Mouse (Mus musculus) neural tube, embryonic 11.5 days (tissue): Measurements from ENCODE around the gene Med12. TPM values are rescaled to one million over a fixed set of nuclear protein-coding genes. Genes with fewer than 3 reads are reported as not detected.
A peak's percentile ranks its signal among the peaks of the same experiment; 100 is the strongest.

ENCODE experiments used
- ATAC-seq: fragments of 200-750 bp; cut with Nextera tagmentation; 2 replicates; pipeline ENCODE4 v1.8.0; 2017; ENCODE audit warnings: moderate number of reproducible peaks, mild to moderate bottlenecking, moderate TSS enrichment, moderate library complexity; ENCODE audit not compliant: insufficient read depth, low FRiP score, low TSS enrichment
- DNase-seq: peaks from one replicate; pipeline ENCODE4 v3.0.0-alpha.2; 2015; ENCODE audit warnings: low spot score
- H3K27ac ChIP-seq: fragments of 300-500 bp; sonication (generic); 2 replicates; pipeline ENCODE4 v1.5.1; 2014; ENCODE audit warnings: low read depth, mild to moderate bottlenecking, low read length
- H3K27me3 ChIP-seq: fragments of 300-500 bp; sonication (generic); 2 replicates; pipeline ENCODE4 v1.6.1; 2014; ENCODE audit warnings: mild to moderate bottlenecking, low read length, mixed read lengths; ENCODE audit not compliant: control insufficient read depth, insufficient read depth
- H3K36me3 ChIP-seq: fragments of 300-500 bp; sonication (generic); 2 replicates; pipeline ENCODE4 v1.6.1; 2014; ENCODE audit warnings: mild to moderate bottlenecking, low read length, moderate library complexity, mixed read lengths; ENCODE audit not compliant: control insufficient read depth, insufficient read depth
- H3K4me1 ChIP-seq: fragments of 300-500 bp; sonication (generic); 2 replicates; pipeline ENCODE4 v1.6.1; 2014; ENCODE audit warnings: low read length, mixed read lengths; ENCODE audit not compliant: control insufficient read depth, insufficient read depth
- H3K4me2 ChIP-seq: fragments of 300-500 bp; sonication (generic); 2 replicates; pipeline ENCODE4 v1.6.1; 2014; ENCODE audit warnings: low read depth, mild to moderate bottlenecking, moderate library complexity
- H3K4me3 ChIP-seq: fragments of 300-500 bp; sonication (generic); 2 replicates; pipeline ENCODE4 v1.5.1; 2014; ENCODE audit warnings: low read depth, low read length
- H3K9ac ChIP-seq: fragments of 300-500 bp; sonication (generic); 2 replicates; pipeline ENCODE4 v1.6.1; 2014; ENCODE audit warnings: mild to moderate bottlenecking, low read length
- H3K9me3 ChIP-seq: fragments of 300-500 bp; sonication (generic); 2 replicates; pipeline ENCODE4 v1.6.1; 2016; ENCODE audit warnings: low read length; ENCODE audit not compliant: control insufficient read depth
- WGBS: fragments of 180-500 bp; shearing (Covaris S2); extraction: QIAGEN DNeasy Blood & Tissue Kit; methylation state at CpG from one replicate; pipeline ENCODE4 v1.1.7; 2014; 5-methylcytosine and 5-hydroxymethylcytosine counted together
- polyA plus RNA-seq: library from polyadenylated mRNA; unstranded; fragments of >200 nt; fragmentation: Nextera tagmentation; extraction: Ambion mirVana; gene quantifications from 2 replicates; pipeline ENCODE4 v1.2.1, GENCODE M21; 2014

Med12 gene
- polyA plus RNA-seq, 1 experiment from 2014 or later = 41.2 TPM

GRCm38 (mm10) chrX:101268025-101268754 is 5.6 kb upstream of the Med12 start, which contains the start of gene Il2rg:
Gene Il2rg, minus strand, starts transcription at chrX:101268255.
- no peak within 1 kb of the TSS for H3K27ac ChIP-seq
- ATAC-seq = no peak
- 69% methylated on average over 5 of the region's 5 CpGs for WGBS

DNA sequence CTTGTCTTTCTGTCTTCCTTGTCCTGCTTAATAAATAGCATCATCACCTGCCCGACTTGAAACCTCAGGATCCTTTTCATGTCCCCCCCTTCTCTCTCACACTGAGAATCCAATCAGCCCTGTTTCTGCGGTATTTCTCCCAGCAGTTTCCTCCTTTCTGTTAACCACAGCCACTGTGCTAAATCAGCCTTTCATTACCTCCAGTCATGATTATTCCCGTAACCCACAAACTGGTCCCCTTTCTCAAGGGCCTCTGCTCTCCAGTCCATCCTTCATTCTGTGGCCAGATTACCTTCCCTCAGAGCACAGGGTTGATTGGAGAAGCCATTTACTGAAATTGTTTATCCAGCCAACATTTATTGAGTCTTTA is 5.1 kb upstream of the Med12 start, which contains the start of gene Gm20489:
TSS of gene Gm20489 (minus strand) at position 269 of the 370 bp plus-strand sequence.
- Histone ChIP-seq H3K27ac (no peak within 1 kb of the TSS), H3K36me3 (no peaks in the 10 kb centered on the region), H3K4me2 (no peak within 1 kb of the TSS), H3K4me1 (0 out of 2 replicates have a peak, but pooled peaks cover 4% of the 10 kb centered on the region), H3K27me3 (no peaks in the 10 kb centered on the region), H3K4me3 (no peak within 1 kb of the TSS), H3K9me3 (no peaks in the 10 kb centered on the region), H3K9ac (no peak within 1 kb of the TSS)
- WGBS = 51% methylated on average over 3 of the region's 3 CpGs
- ATAC-seq (no peak), DNase-seq (no peak)

More at GRCm38 (mm10) chrX:101268025-101268754, 5.6 kb upstream of the Med12 start, which contains the start of gene Il2rg:
- H3K36me3 ChIP-seq = no peaks in the 10 kb centered on the region
- H3K9ac ChIP-seq = no peak within 1 kb of the TSS
- no peak within 1 kb of the TSS for H3K4me3 ChIP-seq
- H3K4me1 ChIP-seq = 0 out of 2 replicates have a peak, but pooled peaks cover 4% of the 10 kb centered on the region
- H3K27me3 ChIP-seq = no peaks in the 10 kb centered on the region
- no peaks in the 10 kb centered on the region for H3K9me3 ChIP-seq
- DNase-seq = no peak
- no peak within 1 kb of the TSS for H3K4me2 ChIP-seq

- Histone ChIP-seq H3K9ac (no peak overlapping the region; the same call in 1 of the 2 replicates), H3K27me3 (no peaks in the 10 kb centered on the region), H3K36me3 (no peaks in the 10 kb centered on the region), H3K9me3 (no peaks in the 10 kb centered on the region), H3K4me3 (no peak overlapping the region; the same call in 1 of the 2 replicates), H3K4me1 (no peaks in the 10 kb centered on the region), H3K27ac (0 out of 2 replicates have a peak overlapping the region, but pooled peaks have one; percentile 34), H3K4me2 (peak overlapping the region; percentile 28; the same call in 1 of the 2 replicates)
- peak; percentile 13; the same call in 1 of the 2 replicates for ATAC-seq
- 21% methylated on average over 6 of the region's 6 CpGs for WGBS
- DNase-seq = no peak
Measured at GRCm38 (mm10) chrX:101273410-101273809, 420 bp upstream of the Med12 start.

GRCm38 (mm10) chrX:101282813-101283212 is 9.0 kb downstream of the Med12 start:
- WGBS = 81% methylated on average over 6 of the region's 6 CpGs
- ATAC-seq = no peak
- H3K27me3 ChIP-seq = no peaks in the 10 kb centered on the region
- H3K9me3 ChIP-seq = no peaks in the 10 kb centered on the region
- H3K36me3 ChIP-seq = peaks cover 4% of the 10 kb centered on the region
- no peak overlapping the region for H3K27ac ChIP-seq
- no peak overlapping the region for H3K9ac ChIP-seq
- no peak overlapping the region for H3K4me3 ChIP-seq
- no peak overlapping the region for H3K4me2 ChIP-seq
- no peak for DNase-seq
- no peaks in the 10 kb centered on the region for H3K4me1 ChIP-seq

DNA sequence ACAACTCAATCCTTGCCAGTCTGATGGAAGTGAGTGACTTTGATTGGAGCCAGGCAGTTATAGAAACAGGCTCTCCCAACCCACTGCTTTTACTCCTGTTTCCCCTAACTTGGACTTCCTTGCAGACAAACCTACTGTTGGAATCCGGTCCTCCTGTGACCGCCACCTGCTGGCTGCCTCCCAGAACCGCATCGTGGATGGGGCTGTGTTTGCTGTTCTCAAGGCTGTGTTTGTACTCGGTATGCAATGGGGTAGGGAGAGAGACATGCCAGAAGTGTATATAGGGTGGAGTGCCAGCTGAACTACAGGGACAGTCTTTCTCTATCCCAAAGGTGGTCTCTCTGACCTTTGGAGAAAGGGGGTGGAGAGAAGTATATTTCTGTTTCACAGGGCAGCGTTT is 11.7 kb downstream of the Med12 start:
- Histone ChIP-seq H3K4me2 (no peak overlapping the region), H3K27me3 (no peaks in the 10 kb centered on the region), H3K4me3 (no peak overlapping the region), H3K9me3 (no peaks in the 10 kb centered on the region), H3K36me3 (peaks cover 4% of the 10 kb centered on the region), H3K9ac (no peak overlapping the region), H3K4me1 (no peaks in the 10 kb centered on the region), H3K27ac (no peak overlapping the region)
- DNase-seq = peak; percentile 62
- ATAC-seq = no peak
- WGBS = 38% methylated on average over 6 of the region's 6 CpGs

- Histone ChIP-seq H3K9ac (no peak overlapping the region), H3K27me3 (no peaks in the 10 kb centered on the region), H3K4me3 (no peak overlapping the region), H3K9me3 (no peaks in the 10 kb centered on the region), H3K36me3 (peaks cover 4% of the 10 kb centered on the region), H3K4me1 (no peaks in the 10 kb centered on the region), H3K27ac (no peak overlapping the region), H3K4me2 (no peak overlapping the region)
- no peak for DNase-seq
- no peak for ATAC-seq
- 92% methylated on average over 14 of the region's 14 CpGs for WGBS
Measured at GRCm38 (mm10) chrX:101285953-101286670, 12.3 kb downstream of the Med12 start.

- no peaks in the 10 kb centered on the region for H3K4me1 ChIP-seq
- peaks cover 7% of the 10 kb centered on the region for H3K36me3 ChIP-seq
- no peak for DNase-seq
- no peak overlapping the region for H3K4me2 ChIP-seq
- no peak overlapping the region for H3K4me3 ChIP-seq
- no peak overlapping the region for H3K9ac ChIP-seq
- no peaks in the 10 kb centered on the region for H3K27me3 ChIP-seq
- no peaks in the 10 kb centered on the region for H3K9me3 ChIP-seq
- no peak overlapping the region for H3K27ac ChIP-seq
- 92% methylated on average over 3 of the region's 3 CpGs for WGBS
- ATAC-seq = no peak
Measured at GRCm38 (mm10) chrX:101287543-101287942, 13.7 kb downstream of the Med12 start.

GRCm38 (mm10) chrX:101288432-101288831 is 14.6 kb downstream of the Med12 start:
- Histone ChIP-seq H3K27me3 (no peaks in the 10 kb centered on the region), H3K36me3 (peaks cover 7% of the 10 kb centered on the region), H3K4me3 (no peak overlapping the region), H3K4me1 (no peaks in the 10 kb centered on the region), H3K4me2 (no peak overlapping the region), H3K9ac (no peak overlapping the region), H3K9me3 (no peaks in the 10 kb centered on the region), H3K27ac (no peak overlapping the region)
- ATAC-seq (no peak), DNase-seq (no peak)
- WGBS = 88% methylated on average over 6 of the region's 6 CpGs
